Mouse (Mus musculus): ENCODE results near the gene 6030408B16Rik. TPM values are rescaled to one million over a fixed set of nuclear protein-coding genes. Genes with fewer than 3 reads are reported as not detected.

Gene 6030408B16Rik
- total RNA-seq, 1 experiment = 0.22 TPM

- in situ Hi-C loops (cut with MboI; ENCODE audit: low sequenced_read_pairs in 2 of 2, unreplicated experiment in 2 of 2) = loop anchor here (10.0 to 25.0 kb wide), 3 partner anchors 165 to 648 kb away; no protein-coding TSS in a partner anchor
- no peak overlapping the region for H3K27ac ChIP-seq (ENCODE audit: insufficient read depth, low read depth, low read length, poor library complexity, severe bottlenecking)
- H3K9me3 ChIP-seq (ENCODE audit: control insufficient read depth, insufficient read depth, low read depth, low read length) = no peaks in the 10 kb centered on the region
- peak; percentile 81 for DNase-seq (ENCODE audit: low read depth, low spot score)
- no peak overlapping the region for H3K4me3 ChIP-seq (ENCODE audit: insufficient read depth in 1 of 2, low read depth in 1 of 2, low read length in 2 of 2, poor library complexity in 1 of 2, severe bottlenecking in 1 of 2)
- TF ChIP-seq ZC3H11A (IDR thresholded peaks at IDR 0.05; ENCODE audit: borderline replicate concordance, low read depth, low read length) = peak; percentile 87
- TF ChIP-seq ZNF384 (IDR thresholded peaks at IDR 0.05; ENCODE audit: low read depth, low read length) = no peak
- H3K9ac ChIP-seq (ENCODE audit: insufficient read depth, low read depth, low read length, poor library complexity, severe bottlenecking) = no peak overlapping the region
- H3K4me1 ChIP-seq (ENCODE audit: control insufficient read depth in 2 of 2, insufficient read depth in 2 of 2, low read length in 2 of 2, poor library complexity in 1 of 2) = peaks cover 0 to 2% of the 10 kb centered on the region in 2 experiments; a peak in 1 of 4 replicates
- H3K36me3 ChIP-seq (ENCODE audit: control insufficient read depth, insufficient read depth, low read length, poor library complexity, severe bottlenecking) = no peaks in the 10 kb centered on the region
Observed at GRCm38 (mm10) chr15:101339537-101339936, 46.5 kb downstream of the 6030408B16Rik start.

- H3K9me3 ChIP-seq (ENCODE audit: control insufficient read depth, insufficient read depth, low read depth, low read length) = no peaks in the 10 kb centered on the region
- H3K4me1 ChIP-seq (ENCODE audit: control insufficient read depth in 2 of 2, insufficient read depth in 2 of 2, low read length in 2 of 2, poor library complexity in 1 of 2) = no peaks in the 10 kb centered on the region
- in situ Hi-C loops (cut with MboI; ENCODE audit: low sequenced_read_pairs in 2 of 2, unreplicated experiment in 2 of 2) = loop anchor here (10.0 to 25.0 kb wide), 2 partner anchors 645 to 723 kb away; no protein-coding TSS in a partner anchor
- TF ChIP-seq CHD2 (IDR thresholded peaks at IDR 0.05; ENCODE audit: low read depth, low read length) (no peak), HCFC1 (IDR thresholded peaks at IDR 0.05; ENCODE audit: borderline replicate concordance, insufficient read depth, low read length) (no peak), ZC3H11A (IDR thresholded peaks at IDR 0.05; ENCODE audit: borderline replicate concordance, low read depth, low read length) (no peak), MAFK (IDR thresholded peaks at IDR 0.05; ENCODE audit: insufficient read depth, low read depth, low read length) (no peak), ZNF384 (IDR thresholded peaks at IDR 0.05; ENCODE audit: low read depth, low read length) (no peak)
- DNase-seq (ENCODE audit: low read depth, low spot score) = no peak
- H3K9ac ChIP-seq (ENCODE audit: insufficient read depth, low read depth, low read length, poor library complexity, severe bottlenecking) = no peak overlapping the region
- H3K4me3 ChIP-seq (ENCODE audit: insufficient read depth in 1 of 2, low read depth in 1 of 2, low read length in 2 of 2, poor library complexity in 1 of 2, severe bottlenecking in 1 of 2) = no peak overlapping the region
- no peak overlapping the region for H3K27ac ChIP-seq (ENCODE audit: insufficient read depth, low read depth, low read length, poor library complexity, severe bottlenecking)
- H3K36me3 ChIP-seq (ENCODE audit: control insufficient read depth, insufficient read depth, low read length, poor library complexity, severe bottlenecking) = no peaks in the 10 kb centered on the region
Observed at GRCm38 (mm10) chr15:101341797-101342515, 48.9 kb downstream of the 6030408B16Rik start.

Other genes with a start within 250 kb of the 6030408B16Rik start
- not detected in 2 replicates for gene Gm47841, start 245.8 kb upstream of the 6030408B16Rik start, total RNA-seq (2012; rRNA removed)
- gene Fignl2, start 214.6 kb upstream of the 6030408B16Rik start, total RNA-seq (2012; rRNA removed) = 7.1 and 8.6 TPM in 2 replicates
- not detected in 2 replicates for gene Ankrd33, start 177.5 kb upstream of the 6030408B16Rik start, total RNA-seq (2012; rRNA removed)
- gene Acvrl1, start 164.7 kb upstream of the 6030408B16Rik start, total RNA-seq (2012; rRNA removed) = 2.5 and 3.3 TPM in 2 replicates
- 26.4 and 43.4 TPM in 2 replicates for gene Acvr1b, start 119.1 kb upstream of the 6030408B16Rik start, total RNA-seq (2012; rRNA removed)
- gene Grasp, start 69.0 kb upstream of the 6030408B16Rik start, total RNA-seq (2012; rRNA removed) = 10.8 and 12.9 TPM in 2 replicates
- 8.5 and 12.1 TPM in 2 replicates for gene Nr4a1, start 38.9 kb upstream of the 6030408B16Rik start, total RNA-seq (2012; rRNA removed)
- gene Atg101, start 8.9 kb upstream of the 6030408B16Rik start, total RNA-seq (2012; rRNA removed) = 116 and 119 TPM in 2 replicates
- 0.18 TPM in 1 of 2 replicates, not detected in the other for gene Krt80, start 77.0 kb downstream of the 6030408B16Rik start, total RNA-seq (2012; rRNA removed)
- gene Krt7, start 117.8 kb downstream of the 6030408B16Rik start, total RNA-seq (2012; rRNA removed) = 10.0 and 14.1 TPM in 2 replicates
- not detected in 2 replicates for gene Krt87, start 145.6 kb downstream of the 6030408B16Rik start, total RNA-seq (2012; rRNA removed)
- not detected in 2 replicates for gene Krt88, start 154.5 kb downstream of the 6030408B16Rik start, total RNA-seq (2012; rRNA removed)
- gene Krt81, start 170.5 kb downstream of the 6030408B16Rik start, total RNA-seq (2012; rRNA removed) = not detected in 2 replicates
- not detected in 2 replicates for gene Krt86, start 180.3 kb downstream of the 6030408B16Rik start, total RNA-seq (2012; rRNA removed)
- not detected in 2 replicates for gene Krt83, start 198.3 kb downstream of the 6030408B16Rik start, total RNA-seq (2012; rRNA removed)
- gene Gm49425, start 224.0 kb downstream of the 6030408B16Rik start, total RNA-seq (2012; rRNA removed) = not detected in 2 replicates
- gene Krt84, start 239.6 kb downstream of the 6030408B16Rik start, total RNA-seq (2012; rRNA removed) = not detected in 2 replicates

Measured in ES-E14 (cell line).